Mouse (Mus musculus) CH12.LX (cell line): ENCODE measurements at regions not wholly inside any gene's neighbourhood (a gene's known extent, or its start where the extent isn't known, plus 50 kb on each side); places are given as distances from the start of the nearest gene placed in this dataset.

Source experiments
- CTCF ChIP-seq, 2 experiments: IDR thresholded peaks in 1 of 2; conservative IDR thresholded peaks in 1 of 2; 2 replicates each; pipeline ENCODE4 v1.5.1; 2011 to 2012; ENCODE audit warnings: low read depth in 2 of 2, low read length in 2 of 2, improper control_type of control experiment in 1 of 2, inconsistent platforms in 1 of 2, mild to moderate bottlenecking in 1 of 2, moderate library complexity in 1 of 2
- ELF1 ChIP-seq: IDR thresholded peaks from 2 replicates; pipeline ENCODE4 v1.6.1; 2014; ENCODE audit warnings: low read depth, mild to moderate bottlenecking, inconsistent platforms, low read length, improper control_type of control experiment
- EP300 ChIP-seq: IDR thresholded peaks from 2 replicates; pipeline ENCODE4 v1.6.1; 2011; ENCODE audit warnings: low read length, improper control_type of control experiment
- ETS1 ChIP-seq: conservative IDR thresholded peaks from 2 replicates; pipeline ENCODE4 v1.6.1; 2012; ENCODE audit warnings: low read depth, mild to moderate bottlenecking, inconsistent platforms, low read length, improper control_type of control experiment, moderate library complexity
- GABPA ChIP-seq: IDR thresholded peaks from 2 replicates; pipeline ENCODE4 v1.6.1; 2012; ENCODE audit warnings: low read depth, low read length, improper control_type of control experiment, inconsistent platforms; ENCODE audit not compliant: insufficient replicate concordance
- JUN ChIP-seq: IDR thresholded peaks from 2 replicates; pipeline ENCODE4 v1.6.1; 2011; ENCODE audit warnings: low read depth, mild to moderate bottlenecking, low read length, improper control_type of control experiment, moderate library complexity; ENCODE audit not compliant: insufficient read depth
- KAT2A ChIP-seq: IDR thresholded peaks from 2 replicates; pipeline ENCODE4 v1.6.1; 2012; ENCODE audit warnings: low read length, improper control_type of control experiment, inconsistent platforms; ENCODE audit not compliant: insufficient replicate concordance
- MAX ChIP-seq: IDR thresholded peaks from 2 replicates; pipeline ENCODE4 v1.6.1; 2011; ENCODE audit warnings: low read length, improper control_type of control experiment
- MEF2A ChIP-seq: IDR thresholded peaks from 2 replicates; pipeline ENCODE4 v1.6.1; 2014; ENCODE audit warnings: low read depth, mild to moderate bottlenecking, inconsistent platforms, low read length, improper control_type of control experiment, borderline replicate concordance
- PAX5 ChIP-seq: IDR thresholded peaks from 2 replicates; pipeline ENCODE4 v1.6.1; 2012; ENCODE audit warnings: low read length, inconsistent platforms, mixed read lengths
- POLR2A ChIP-seq: IDR thresholded peaks from 2 replicates; pipeline ENCODE4 v1.6.1; 2011; ENCODE audit warnings: low read depth, mild to moderate bottlenecking, improper control_type of control experiment, low read length
- RAD21 ChIP-seq: IDR thresholded peaks from 2 replicates; pipeline ENCODE4 v1.6.1; 2011; ENCODE audit warnings: low read depth, mild to moderate bottlenecking, low read length, improper control_type of control experiment, moderate library complexity

- no peak for TF ChIP-seq CTCF (conservative IDR thresholded peaks at IDR 0.05 in 1 of 2, IDR thresholded peaks at IDR 0.05 in 1 of 2; ENCODE audit: low read depth in 2 of 2, low read length in 2 of 2)
- no peak for TF ChIP-seq JUN
- no peak for TF ChIP-seq EP300
- TF ChIP-seq ELF1 = no peak
- no peak for TF ChIP-seq GABPA
- TF ChIP-seq MAX = no peak
- no peak for TF ChIP-seq POLR2A
- no peak for TF ChIP-seq PAX5
- TF ChIP-seq ETS1 = no peak
- TF ChIP-seq MEF2A = no peak
- no peak for TF ChIP-seq KAT2A
- no peak for TF ChIP-seq RAD21
Measured at GRCm38 (mm10) chr8:127792611-127793010, 565.8 kb upstream of the Nrp1 start.
